Mouse (Mus musculus): ENCODE data around the gene Pnma5. TPM values are rescaled to one million over a fixed set of nuclear protein-coding genes. Genes with fewer than 3 reads are reported as not detected.

Gene Pnma5
- not detected for polyA plus RNA-seq (2014; fragmentation: Illumina TruSeq; extraction: RNeasy Lipid Tissue Mini Kit (QIAGEN cat#74804); ENCODE audit: low read depth, low replicate concordance)

DNA sequence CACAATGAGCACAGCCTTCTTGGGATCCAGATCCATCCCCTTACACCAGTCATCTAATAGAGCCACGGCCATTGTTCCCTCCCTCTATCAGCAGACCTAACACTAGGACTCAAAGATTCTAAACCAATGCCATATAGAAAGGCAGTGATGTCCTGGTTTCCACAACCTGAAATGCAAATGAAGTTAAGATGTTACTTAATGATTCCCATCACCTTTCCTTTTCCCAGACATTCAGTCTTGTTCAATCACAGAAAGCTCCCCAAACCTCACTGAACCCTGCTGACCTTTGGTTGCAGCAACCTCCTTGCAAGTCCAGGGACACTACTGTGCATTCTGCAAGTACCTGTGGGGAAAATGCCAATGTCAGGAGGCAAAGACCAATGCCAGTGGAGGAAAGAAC lies at the start of gene Pnma5:
TSS of gene Pnma5 (minus strand) at position 101 of the 400 bp plus-strand sequence.

DNA sequence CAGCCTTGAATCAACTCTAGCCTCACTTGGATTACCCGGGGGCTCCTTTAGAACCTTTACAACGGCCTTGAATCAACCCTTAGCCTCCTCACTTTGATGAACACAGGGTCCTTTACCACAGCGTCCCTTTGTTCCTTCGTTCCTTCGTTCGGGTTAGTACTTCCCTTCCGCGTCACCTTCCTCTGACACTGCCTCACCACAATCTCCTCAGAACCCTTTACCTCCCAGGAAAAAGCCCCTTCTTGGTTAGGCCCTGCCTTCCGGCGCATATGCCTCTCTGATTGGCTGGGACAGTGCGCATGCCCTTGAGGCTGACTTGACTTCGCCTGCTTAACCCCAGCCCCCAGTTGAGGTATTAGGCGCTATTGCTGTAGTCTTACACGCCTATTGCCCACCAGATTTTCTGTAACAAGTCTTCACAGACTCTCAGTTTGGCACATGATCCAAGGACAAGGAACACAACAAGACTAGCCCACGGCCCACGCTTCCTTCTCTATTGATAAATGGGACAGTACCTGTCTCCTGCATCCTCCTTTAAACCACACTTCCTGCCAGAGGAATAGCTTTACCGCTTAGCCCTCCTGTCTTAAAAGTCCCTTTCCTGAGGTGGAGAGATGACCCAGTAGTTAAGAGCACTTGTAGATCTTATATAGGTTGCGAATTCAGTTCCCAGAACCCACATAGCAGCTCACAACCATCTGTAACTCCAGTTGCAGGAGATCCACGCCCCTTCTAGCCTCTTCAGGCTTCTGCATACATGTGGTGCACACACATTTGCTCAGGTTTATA lies 45.6 kb upstream of the Pnma5 start, which contains the start of gene Xlr4a:
TSS of gene Xlr4a (minus strand) at position 212 of the 789 bp plus-strand sequence.

DNA sequence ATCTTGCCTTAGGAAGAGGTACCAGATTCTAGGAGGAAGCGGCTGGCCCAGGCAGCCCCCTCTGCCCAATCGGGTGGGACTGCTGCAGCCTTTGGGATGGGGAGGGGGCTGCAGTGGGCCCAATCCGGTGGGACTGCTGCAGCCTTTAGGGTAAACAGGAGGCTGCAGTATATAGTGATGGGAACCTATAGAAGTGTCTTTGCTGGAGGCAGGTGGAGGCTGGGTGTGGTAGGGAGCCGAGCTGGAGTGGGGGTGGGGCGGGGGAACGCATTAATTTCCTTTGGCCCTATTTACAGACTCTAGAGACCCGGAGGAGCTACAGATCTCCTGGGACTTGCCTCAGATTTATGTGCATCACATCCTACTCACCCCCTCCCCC lies 27.5 kb upstream of the Pnma5 start, which contains the start of gene Pnma3:
TSS of gene Pnma3 (plus strand) at position 373 of the 379 bp plus-strand sequence.

DNA sequence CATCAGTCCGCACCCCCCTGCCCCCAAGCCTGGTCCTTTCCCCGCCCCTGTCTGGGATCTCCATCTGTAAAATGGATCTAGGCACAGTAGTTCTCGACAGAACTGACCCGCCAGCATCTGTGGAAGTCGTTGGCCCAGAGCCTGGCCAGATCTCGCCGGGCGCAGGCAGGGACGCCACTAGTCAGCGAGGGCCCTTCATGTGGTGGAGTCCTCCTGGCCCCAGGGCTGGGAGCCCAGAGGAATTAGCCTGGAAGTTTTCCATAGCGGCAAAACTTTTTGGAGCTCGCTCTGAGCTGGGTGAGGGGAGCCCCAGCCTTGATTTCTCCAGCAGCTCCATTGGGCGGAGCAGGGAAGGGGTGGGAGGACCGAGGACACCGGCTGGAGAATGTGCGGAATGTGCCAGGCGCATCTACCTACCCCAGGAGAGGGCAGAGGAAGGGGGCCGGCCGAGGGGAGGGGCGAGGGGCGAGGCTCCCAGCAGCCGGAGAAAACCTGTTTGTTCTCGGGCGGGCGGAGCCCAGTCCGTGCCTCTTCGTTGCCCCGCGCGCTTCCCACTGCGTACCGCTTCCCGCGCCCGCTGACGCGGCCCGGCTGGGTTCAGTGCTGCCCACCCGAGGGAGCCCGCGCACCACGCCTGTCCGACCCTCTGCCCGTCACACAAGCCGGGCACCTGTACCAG lies 49.9 kb downstream of the Pnma5 start, which contains the start of gene Zfp185:
TSS of gene Zfp185 (plus strand) at position 499 of the 679 bp plus-strand sequence.

Other genes starting within 250 kb of the Pnma5 start
- 0.13 TPM for gene Gabrq, start 211.9 kb downstream of the Pnma5 start, polyA plus RNA-seq (2014; fragmentation: Illumina TruSeq; extraction: RNeasy Lipid Tissue Mini Kit (QIAGEN cat#74804); ENCODE audit: low read depth, low replicate concordance)
- 61.6 TPM for gene Cetn2, start 118.7 kb downstream of the Pnma5 start, polyA plus RNA-seq (2014; fragmentation: Illumina TruSeq; extraction: RNeasy Lipid Tissue Mini Kit (QIAGEN cat#74804); ENCODE audit: low read depth, low replicate concordance)
- 162 TPM for gene Nsdhl, start 118.5 kb downstream of the Pnma5 start, polyA plus RNA-seq (2014; fragmentation: Illumina TruSeq; extraction: RNeasy Lipid Tissue Mini Kit (QIAGEN cat#74804); ENCODE audit: low read depth, low replicate concordance)
- 0.66 TPM for gene Zfp185, start 49.8 kb downstream of the Pnma5 start, polyA plus RNA-seq (2014; fragmentation: Illumina TruSeq; extraction: RNeasy Lipid Tissue Mini Kit (QIAGEN cat#74804); ENCODE audit: low read depth, low replicate concordance)
- gene Pnma3, start 27.7 kb upstream of the Pnma5 start, polyA plus RNA-seq (2014; fragmentation: Illumina TruSeq; extraction: RNeasy Lipid Tissue Mini Kit (QIAGEN cat#74804); ENCODE audit: low read depth, low replicate concordance): not detected
- gene Xlr4a, start 45.4 kb upstream of the Pnma5 start, polyA plus RNA-seq (2014; fragmentation: Illumina TruSeq; extraction: RNeasy Lipid Tissue Mini Kit (QIAGEN cat#74804); ENCODE audit: low read depth, low replicate concordance): 0.58 TPM
- gene Xlr3a, start 60.0 kb upstream of the Pnma5 start, polyA plus RNA-seq (2014; fragmentation: Illumina TruSeq; extraction: RNeasy Lipid Tissue Mini Kit (QIAGEN cat#74804); ENCODE audit: low read depth, low replicate concordance): 19.4 TPM
- gene Gm14685, start 79.9 kb upstream of the Pnma5 start, polyA plus RNA-seq (2014; fragmentation: Illumina TruSeq; extraction: RNeasy Lipid Tissue Mini Kit (QIAGEN cat#74804); ENCODE audit: low read depth, low replicate concordance): not detected
- not detected for gene Xlr5b, start 111.7 kb upstream of the Pnma5 start, polyA plus RNA-seq (2014; fragmentation: Illumina TruSeq; extraction: RNeasy Lipid Tissue Mini Kit (QIAGEN cat#74804); ENCODE audit: low read depth, low replicate concordance)
- not detected for gene DXBay18, start 112.3 kb upstream of the Pnma5 start, polyA plus RNA-seq (2014; fragmentation: Illumina TruSeq; extraction: RNeasy Lipid Tissue Mini Kit (QIAGEN cat#74804); ENCODE audit: low read depth, low replicate concordance)
- not detected for gene Spin2d, start 139.9 kb upstream of the Pnma5 start, polyA plus RNA-seq (2014; fragmentation: Illumina TruSeq; extraction: RNeasy Lipid Tissue Mini Kit (QIAGEN cat#74804); ENCODE audit: low read depth, low replicate concordance)
- gene Xlr3b, start 155.1 kb upstream of the Pnma5 start, polyA plus RNA-seq (2014; fragmentation: Illumina TruSeq; extraction: RNeasy Lipid Tissue Mini Kit (QIAGEN cat#74804); ENCODE audit: low read depth, low replicate concordance): 1.2 TPM
- gene Xlr4b, start 177.2 kb upstream of the Pnma5 start, polyA plus RNA-seq (2014; fragmentation: Illumina TruSeq; extraction: RNeasy Lipid Tissue Mini Kit (QIAGEN cat#74804); ENCODE audit: low read depth, low replicate concordance): 1.3 TPM
- 4.0 TPM for gene F8a, start 191.2 kb upstream of the Pnma5 start, polyA plus RNA-seq (2014; fragmentation: Illumina TruSeq; extraction: RNeasy Lipid Tissue Mini Kit (QIAGEN cat#74804); ENCODE audit: low read depth, low replicate concordance)
- gene Xlr4c, start 206.0 kb upstream of the Pnma5 start, polyA plus RNA-seq (2014; fragmentation: Illumina TruSeq; extraction: RNeasy Lipid Tissue Mini Kit (QIAGEN cat#74804); ENCODE audit: low read depth, low replicate concordance): not detected
- not detected for gene Xlr3c, start 228.3 kb upstream of the Pnma5 start, polyA plus RNA-seq (2014; fragmentation: Illumina TruSeq; extraction: RNeasy Lipid Tissue Mini Kit (QIAGEN cat#74804); ENCODE audit: low read depth, low replicate concordance)